Mouse (Mus musculus) CD4-positive, CD25-positive, alpha-beta regulatory T cell, adult 4 months (primary cell): ENCODE data around the gene Mrpl28. TPM values are rescaled to one million over a fixed set of nuclear protein-coding genes. Genes with fewer than 3 reads are reported as not detected.

Source experiments
- polyA plus RNA-seq, 2 experiments: library from polyadenylated mRNA; unstranded; fragments of 100-300 nt; shearing (Covaris generic); gene quantifications; one replicate each; pipeline ENCODE4 v1.2.1; 2017

Gene Mrpl28
- polyA plus RNA-seq, 2 experiments from 2014 or later = 111 to 138 TPM

Other genes with a start within 250 kb of the Mrpl28 start
- gene Mettl26, start 248.4 kb upstream of the Mrpl28 start, polyA plus RNA-seq = 100 to 1,000 TPM in 1 of 2 experiments, 10 to 100 TPM in 1; 82.7 to 124 TPM
- 1 to 10 TPM in 1 of 2 experiments, under 1 TPM in 1; 0.94 to 1.3 TPM for gene Wfikkn1, start 242.6 kb upstream of the Mrpl28 start, polyA plus RNA-seq
- gene Rab40c, start 203.8 kb upstream of the Mrpl28 start, polyA plus RNA-seq = 1 to 10 TPM; 6.6 to 7.3 TPM
- gene Pigq, start 178.6 kb upstream of the Mrpl28 start, polyA plus RNA-seq = 10 to 100 TPM; 27.8 to 49.3 TPM
- not detected for gene Nhlrc4, start 178.5 kb upstream of the Mrpl28 start, polyA plus RNA-seq
- gene A930017K11Rik, start 170.9 kb upstream of the Mrpl28 start, polyA plus RNA-seq = not detected
- gene Capn15, start 137.7 kb upstream of the Mrpl28 start, polyA plus RNA-seq = 1 to 10 TPM; 5.3 to 6.6 TPM
- gene Rab11fip3, start 53.9 kb upstream of the Mrpl28 start, polyA plus RNA-seq = 1 to 10 TPM; 1.8 to 2.3 TPM
- gene Decr2, start 33.2 kb upstream of the Mrpl28 start, polyA plus RNA-seq = 10 to 100 TPM; 27.7 to 35.1 TPM
- gene Nme4, start 27.9 kb upstream of the Mrpl28 start, polyA plus RNA-seq = under 1 TPM; 0.32 to 0.95 TPM
- gene Tmem8, start 10.2 kb upstream of the Mrpl28 start, polyA plus RNA-seq = 1 to 10 TPM; 5.9 to 8.2 TPM
- gene Axin1, start 15.2 kb downstream of the Mrpl28 start, polyA plus RNA-seq = 10 to 100 TPM; 13.3 to 17.5 TPM
- not detected for gene Pdia2, start 75.6 kb downstream of the Mrpl28 start, polyA plus RNA-seq
- 10 to 100 TPM in 1 of 2 experiments, 1 to 10 TPM in 1; 6.2 to 14.2 TPM for gene Rgs11, start 79.5 kb downstream of the Mrpl28 start, polyA plus RNA-seq
- not detected for gene Arhgdig, start 84.3 kb downstream of the Mrpl28 start, polyA plus RNA-seq
- gene Fam234a, start 120.7 kb downstream of the Mrpl28 start, polyA plus RNA-seq = 10 to 100 TPM; 12.6 to 23.0 TPM
- gene Luc7l, start 129.4 kb downstream of the Mrpl28 start, polyA plus RNA-seq = 10 to 100 TPM; 59.7 to 67.6 TPM